Mouse (Mus musculus): ENCODE measurements around the gene Lemd1. TPM values are rescaled to one million over a fixed set of nuclear protein-coding genes. Genes with fewer than 3 reads are reported as not detected.

The Lemd1 gene
- 1.2 and 1.8 TPM in 2 replicates for polyA plus RNA-seq (2015; fragmentation: Nextera tagmentation; extraction: Ambion mirVana)

GRCm38 (mm10) chr1:132191093-132191785 is at the start of gene Lemd1, which contains the start of gene AC124108.1:
Gene Lemd1, plus strand, starts transcription at chr1:132191431.
Gene AC124108.1, plus strand, starts transcription at chr1:132191457.
- no peak for ATAC-seq (ENCODE audit: low read depth)
- Histone ChIP-seq H3K27ac (ENCODE audit: low read length) (peak within 1 kb of the TSS; percentile 83), H3K4me2 (ENCODE audit: low read depth, low read length) (peak within 1 kb of the TSS; percentile 90), H3K27me3 (ENCODE audit: control insufficient read depth, insufficient read depth, low read depth, low read length) (peaks cover 47% of the 10 kb centered on the region), H3K36me3 (ENCODE audit: control insufficient read depth, insufficient read depth, low read length) (no peaks in the 10 kb centered on the region), H3K9ac (ENCODE audit: low read length) (peak within 1 kb of the TSS; percentile 62), H3K4me1 (replicated peaks; ENCODE audit: control insufficient read depth, insufficient read depth, low read length) (peaks cover 23% of the 10 kb centered on the region), H3K4me3 (ENCODE audit: low read length) (peak within 1 kb of the TSS; percentile 61), H3K9me3 (ENCODE audit: control insufficient read depth, low read length) (no peaks in the 10 kb centered on the region)
- under 1% methylated on average over 29 of the region's 34 CpGs for WGBS

- Histone ChIP-seq H3K4me1 (replicated peaks; ENCODE audit: control insufficient read depth, insufficient read depth, low read length) (peaks cover 11% of the 10 kb centered on the region), H3K36me3 (ENCODE audit: control insufficient read depth, insufficient read depth, low read length) (no peaks in the 10 kb centered on the region), H3K27ac (ENCODE audit: low read length) (no peak overlapping the region), H3K9ac (ENCODE audit: low read length) (no peak overlapping the region), H3K27me3 (ENCODE audit: control insufficient read depth, insufficient read depth, low read depth, low read length) (no peaks in the 10 kb centered on the region), H3K4me3 (ENCODE audit: low read length) (no peak overlapping the region), H3K4me2 (ENCODE audit: low read depth, low read length) (no peak overlapping the region), H3K9me3 (ENCODE audit: control insufficient read depth, low read length) (no peaks in the 10 kb centered on the region)
- no peak for ATAC-seq (ENCODE audit: low read depth)
- 58% methylated on average over 13 of the region's 13 CpGs for WGBS
Observed at GRCm38 (mm10) chr1:132141753-132142152, 49.5 kb upstream of the Lemd1 start.

GRCm38 (mm10) chr1:132143079-132143478 is 48.2 kb upstream of the Lemd1 start:
- Histone ChIP-seq H3K27ac (ENCODE audit: low read length) (no peak overlapping the region), H3K36me3 (ENCODE audit: control insufficient read depth, insufficient read depth, low read length) (no peaks in the 10 kb centered on the region), H3K9ac (ENCODE audit: low read length) (no peak overlapping the region), H3K4me3 (ENCODE audit: low read length) (no peak overlapping the region), H3K27me3 (ENCODE audit: control insufficient read depth, insufficient read depth, low read depth, low read length) (no peaks in the 10 kb centered on the region), H3K9me3 (ENCODE audit: control insufficient read depth, low read length) (no peaks in the 10 kb centered on the region), H3K4me2 (ENCODE audit: low read depth, low read length) (no peak overlapping the region), H3K4me1 (replicated peaks; ENCODE audit: control insufficient read depth, insufficient read depth, low read length) (peaks cover 3% of the 10 kb centered on the region)
- WGBS: 37% methylated on average over 5 of the region's 5 CpGs
- no peak for ATAC-seq (ENCODE audit: low read depth)

- Histone ChIP-seq H3K36me3 (ENCODE audit: control insufficient read depth, insufficient read depth, low read length) (no peaks in the 10 kb centered on the region), H3K27me3 (ENCODE audit: control insufficient read depth, insufficient read depth, low read depth, low read length) (no peaks in the 10 kb centered on the region), H3K27ac (ENCODE audit: low read length) (no peak overlapping the region), H3K4me3 (ENCODE audit: low read length) (no peak overlapping the region), H3K4me2 (ENCODE audit: low read depth, low read length) (no peak overlapping the region), H3K4me1 (replicated peaks; ENCODE audit: control insufficient read depth, insufficient read depth, low read length) (no peaks in the 10 kb centered on the region), H3K9ac (ENCODE audit: low read length) (no peak overlapping the region), H3K9me3 (ENCODE audit: control insufficient read depth, low read length) (no peaks in the 10 kb centered on the region)
- no peak for ATAC-seq (ENCODE audit: low read depth)
- WGBS: 62% methylated on average over 4 of the region's 4 CpGs
Observed at GRCm38 (mm10) chr1:132143730-132144129, 47.5 kb upstream of the Lemd1 start.

GRCm38 (mm10) chr1:132144223-132144622 is 47.0 kb upstream of the Lemd1 start:
- 31% methylated on average over 2 of the region's 2 CpGs for WGBS
- Histone ChIP-seq H3K27me3 (ENCODE audit: control insufficient read depth, insufficient read depth, low read depth, low read length) (no peaks in the 10 kb centered on the region), H3K4me2 (ENCODE audit: low read depth, low read length) (no peak overlapping the region), H3K9me3 (ENCODE audit: control insufficient read depth, low read length) (no peaks in the 10 kb centered on the region), H3K9ac (ENCODE audit: low read length) (no peak overlapping the region), H3K36me3 (ENCODE audit: control insufficient read depth, insufficient read depth, low read length) (no peaks in the 10 kb centered on the region), H3K27ac (ENCODE audit: low read length) (no peak overlapping the region), H3K4me3 (ENCODE audit: low read length) (no peak overlapping the region), H3K4me1 (replicated peaks; ENCODE audit: control insufficient read depth, insufficient read depth, low read length) (no peaks in the 10 kb centered on the region)
- ATAC-seq (ENCODE audit: low read depth): no peak

GRCm38 (mm10) chr1:132144837-132145236 is 46.4 kb upstream of the Lemd1 start:
- no peak overlapping the region for H3K9ac ChIP-seq (ENCODE audit: low read length)
- no peak for ATAC-seq (ENCODE audit: low read depth)
- peaks cover 2% of the 10 kb centered on the region for H3K4me1 ChIP-seq (replicated peaks; ENCODE audit: control insufficient read depth, insufficient read depth, low read length)
- H3K9me3 ChIP-seq (ENCODE audit: control insufficient read depth, low read length): no peaks in the 10 kb centered on the region
- H3K36me3 ChIP-seq (ENCODE audit: control insufficient read depth, insufficient read depth, low read length): no peaks in the 10 kb centered on the region
- no peaks in the 10 kb centered on the region for H3K27me3 ChIP-seq (ENCODE audit: control insufficient read depth, insufficient read depth, low read depth, low read length)
- 81% methylated on average over 3 of the region's 3 CpGs for WGBS
- no peak overlapping the region for H3K4me3 ChIP-seq (ENCODE audit: low read length)
- H3K4me2 ChIP-seq (ENCODE audit: low read depth, low read length): no peak overlapping the region
- H3K27ac ChIP-seq (ENCODE audit: low read length): no peak overlapping the region

GRCm38 (mm10) chr1:132145973-132146685 is 45.1 kb upstream of the Lemd1 start:
- Histone ChIP-seq H3K4me2 (ENCODE audit: low read depth, low read length) (no peak overlapping the region), H3K9ac (ENCODE audit: low read length) (no peak overlapping the region), H3K27me3 (ENCODE audit: control insufficient read depth, insufficient read depth, low read depth, low read length) (no peaks in the 10 kb centered on the region), H3K4me3 (ENCODE audit: low read length) (no peak overlapping the region), H3K9me3 (ENCODE audit: control insufficient read depth, low read length) (no peaks in the 10 kb centered on the region), H3K36me3 (ENCODE audit: control insufficient read depth, insufficient read depth, low read length) (no peaks in the 10 kb centered on the region), H3K27ac (ENCODE audit: low read length) (no peak overlapping the region), H3K4me1 (replicated peaks; ENCODE audit: control insufficient read depth, insufficient read depth, low read length) (peaks cover 10% of the 10 kb centered on the region)
- WGBS: 69% methylated on average over 8 of the region's 8 CpGs
- peak; percentile 37; the same call in 1 of the 2 replicates for ATAC-seq (ENCODE audit: low read depth)

- no peaks in the 10 kb centered on the region for H3K9me3 ChIP-seq (ENCODE audit: control insufficient read depth, low read length)
- no peaks in the 10 kb centered on the region for H3K27me3 ChIP-seq (ENCODE audit: control insufficient read depth, insufficient read depth, low read depth, low read length)
- no peak overlapping the region for H3K4me3 ChIP-seq (ENCODE audit: low read length)
- no peaks in the 10 kb centered on the region for H3K36me3 ChIP-seq (ENCODE audit: control insufficient read depth, insufficient read depth, low read length)
- peaks cover 12% of the 10 kb centered on the region for H3K4me1 ChIP-seq (replicated peaks; ENCODE audit: control insufficient read depth, insufficient read depth, low read length)
- no peak for ATAC-seq (ENCODE audit: low read depth)
- H3K27ac ChIP-seq (ENCODE audit: low read length): no peak overlapping the region
- no peak overlapping the region for H3K9ac ChIP-seq (ENCODE audit: low read length)
- WGBS: 66% methylated on average over 2 of the region's 2 CpGs
- H3K4me2 ChIP-seq (ENCODE audit: low read depth, low read length): no peak overlapping the region
Observed at GRCm38 (mm10) chr1:132149410-132149809, 41.8 kb upstream of the Lemd1 start.

- H3K36me3 ChIP-seq (ENCODE audit: control insufficient read depth, insufficient read depth, low read length): no peaks in the 10 kb centered on the region
- WGBS: 32% methylated on average over 1 of the region's 1 CpGs
- H3K4me1 ChIP-seq (replicated peaks; ENCODE audit: control insufficient read depth, insufficient read depth, low read length): peaks cover 12% of the 10 kb centered on the region
- ATAC-seq (ENCODE audit: low read depth): peak; percentile 49
- H3K27me3 ChIP-seq (ENCODE audit: control insufficient read depth, insufficient read depth, low read depth, low read length): no peaks in the 10 kb centered on the region
- no peaks in the 10 kb centered on the region for H3K9me3 ChIP-seq (ENCODE audit: control insufficient read depth, low read length)
- H3K4me3 ChIP-seq (ENCODE audit: low read length): no peak overlapping the region
- no peak overlapping the region for H3K4me2 ChIP-seq (ENCODE audit: low read depth, low read length)
- no peak overlapping the region for H3K9ac ChIP-seq (ENCODE audit: low read length)
- peak overlapping the region; percentile 32; the same call in 1 of the 2 replicates for H3K27ac ChIP-seq (ENCODE audit: low read length)
Observed at GRCm38 (mm10) chr1:132150171-132150570, 41.1 kb upstream of the Lemd1 start.
